Mouse (Mus musculus) ES-Bruce4 (cell line): ENCODE results near the gene Plk2.

ENCODE experiments used
- CTCF ChIP-seq: IDR thresholded peaks from one replicate; pipeline ENCODE4 v1.8.1; 2011; ENCODE audit warnings: low read depth, low read length
- POLR2A ChIP-seq: IDR thresholded peaks from one replicate; pipeline ENCODE4 v1.8.1; 2011; ENCODE audit warnings: low read length; ENCODE audit not compliant: insufficient read depth

GRCm38 (mm10) chr13:110392210-110392609 is 2.6 kb upstream of the Plk2 start:
- TF ChIP-seq CTCF (no peak), POLR2A (no peak)
